Mouse (Mus musculus): ENCODE measurements around the gene Pkib. TPM values are rescaled to one million over a fixed set of nuclear protein-coding genes. Genes with fewer than 3 reads are reported as not detected.

Gene Pkib
- 1.2 and 1.4 TPM in 2 replicates for polyA plus RNA-seq (2012; rRNA removed)

- 4% methylated on average over 41 of the region's 41 CpGs for WGBS
- DNase-seq (ENCODE audit: low read depth, low spot score) = no peak
These were observed at the start of gene Pkib for GRCm38 (mm10) chr10:57631896-57632867. Gene Pkib, plus strand, starts transcription at chr10:57631981.

- WGBS = 35% methylated on average over 1 of the region's 1 CpGs
- no peak for DNase-seq (ENCODE audit: low read depth, low spot score)
These were observed 47.9 kb upstream of the Pkib start for GRCm38 (mm10) chr10:57583927-57584326.

GRCm38 (mm10) chr10:57594266-57594665 lies 37.5 kb upstream of the Pkib start:
- DNase-seq (ENCODE audit: low read depth, low spot score) = no peak
- 77% methylated on average over 2 of the region's 2 CpGs for WGBS

- no peak for DNase-seq (ENCODE audit: low read depth, low spot score)
- WGBS = 51% methylated on average over 2 of the region's 2 CpGs
These were observed 34.6 kb upstream of the Pkib start for GRCm38 (mm10) chr10:57597172-57597571.

GRCm38 (mm10) chr10:57602951-57603350 lies 28.8 kb upstream of the Pkib start:
- WGBS = 82% methylated on average over 4 of the region's 4 CpGs

GRCm38 (mm10) chr10:57623311-57623710 lies 8.5 kb upstream of the Pkib start:
- WGBS = 88% methylated on average over 10 of the region's 10 CpGs
- DNase-seq (ENCODE audit: low read depth, low spot score) = no peak

More at GRCm38 (mm10) chr10:57602951-57603350, 28.8 kb upstream of the Pkib start:
- DNase-seq (ENCODE audit: low read depth, low spot score) = no peak

- 82% methylated on average over 2 of the region's 2 CpGs for WGBS
These were observed 4.0 kb upstream of the Pkib start for GRCm38 (mm10) chr10:57627773-57628172.

GRCm38 (mm10) chr10:57630557-57630956 lies 1.2 kb upstream of the Pkib start:
- DNase-seq (ENCODE audit: low read depth, low spot score) = no peak
- 97% methylated on average over 2 of the region's 2 CpGs for WGBS

More at GRCm38 (mm10) chr10:57627773-57628172, 4.0 kb upstream of the Pkib start:
- no peak for DNase-seq (ENCODE audit: low read depth, low spot score)

GRCm38 (mm10) chr10:57632868-57633240 lies 1.1 kb downstream of the Pkib start:
- DNase-seq (ENCODE audit: low read depth, low spot score) = no peak
- WGBS = 80% methylated on average over 4 of the region's 4 CpGs

GRCm38 (mm10) chr10:57636970-57637369 lies 5.2 kb downstream of the Pkib start:
- WGBS = 56% methylated on average over 4 of the region's 4 CpGs

GRCm38 (mm10) chr10:57638250-57638649 lies 6.5 kb downstream of the Pkib start:
- DNase-seq (ENCODE audit: low read depth, low spot score) = no peak
- WGBS = 74% methylated on average over 4 of the region's 4 CpGs

More at GRCm38 (mm10) chr10:57636970-57637369, 5.2 kb downstream of the Pkib start:
- no peak for DNase-seq (ENCODE audit: low read depth, low spot score)

GRCm38 (mm10) chr10:57639540-57639939 lies 7.8 kb downstream of the Pkib start:
- no peak for DNase-seq (ENCODE audit: low read depth, low spot score)
- 40% methylated on average over 3 of the region's 3 CpGs for WGBS

- DNase-seq (ENCODE audit: low read depth, low spot score) = no peak
- WGBS = 88% methylated on average over 1 of the region's 1 CpGs
These were observed 21.5 kb downstream of the Pkib start for GRCm38 (mm10) chr10:57653297-57653696.

- DNase-seq (ENCODE audit: low read depth, low spot score) = no peak
- WGBS = 64% methylated on average over 3 of the region's 3 CpGs
These were observed 28.7 kb downstream of the Pkib start for GRCm38 (mm10) chr10:57660505-57660904.

- DNase-seq (ENCODE audit: low read depth, low spot score) = no peak
- WGBS = 88% methylated on average over 1 of the region's 1 CpGs
These were observed 32.0 kb downstream of the Pkib start for GRCm38 (mm10) chr10:57663758-57664157.

- WGBS = 93% methylated on average over 2 of the region's 2 CpGs
These were observed 32.5 kb downstream of the Pkib start for GRCm38 (mm10) chr10:57664253-57664652.

GRCm38 (mm10) chr10:57675740-57676139 lies 44.0 kb downstream of the Pkib start:
- no peak for DNase-seq (ENCODE audit: low read depth, low spot score)

More at GRCm38 (mm10) chr10:57664253-57664652, 32.5 kb downstream of the Pkib start:
- no peak for DNase-seq (ENCODE audit: low read depth, low spot score)

- WGBS = 56% methylated on average over 3 of the region's 3 CpGs
- no peak for DNase-seq (ENCODE audit: low read depth, low spot score)
These were observed 56.2 kb downstream of the Pkib start for GRCm38 (mm10) chr10:57687999-57688398.

- no peak for DNase-seq (ENCODE audit: low read depth, low spot score)
- 30% methylated on average over 2 of the region's 2 CpGs for WGBS
These were observed 58.4 kb downstream of the Pkib start for GRCm38 (mm10) chr10:57690161-57690560.

- 35% methylated on average over 4 of the region's 4 CpGs for WGBS
- no peak for DNase-seq (ENCODE audit: low read depth, low spot score)
These were observed 70.5 kb downstream of the Pkib start for GRCm38 (mm10) chr10:57702246-57702645.

- no peak for DNase-seq (ENCODE audit: low read depth, low spot score)
These were observed 89.3 kb downstream of the Pkib start for GRCm38 (mm10) chr10:57721035-57721434.

Data from large intestine, adult 2 months (tissue).